In the genomic region with DNA sequence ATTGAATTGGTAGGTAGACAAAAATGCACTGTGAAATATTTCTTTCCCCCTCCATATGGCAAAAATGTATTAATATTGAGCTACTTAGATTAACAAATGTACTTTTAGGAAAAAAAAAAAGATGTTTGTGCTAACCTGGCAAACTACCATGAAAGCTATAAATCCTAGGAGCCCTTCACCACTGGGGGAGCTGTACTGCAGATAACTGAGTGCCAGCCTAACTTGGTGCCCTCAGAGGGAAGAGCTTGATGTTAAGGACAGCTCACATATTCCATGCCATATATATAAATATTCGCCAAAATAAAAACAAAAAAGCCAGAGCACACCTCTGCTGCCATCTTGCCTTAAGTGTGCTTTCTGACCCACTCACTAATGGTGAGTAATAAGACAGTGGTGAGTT, we compare ENCODE assay signal across 12 mouse cellular contexts. TPM values are rescaled to one million over a fixed set of nuclear protein-coding genes. Genes with fewer than 3 reads are reported as not detected.
DNase-seq lines count a peak whose midpoint lies in the region; ATAC-seq and TF ChIP-seq lines count a peak whose summit lies in the region.
"Had no signal": no experiment of that assay in that cellular context is flagged by ENCODE, and none has a peak within 500 bp of the region (broad histone marks: within the 10 kb centered on the region; RNA-seq: fewer than 3 reads in every experiment).

No protein-coding gene starts in this region.

- no peaks in the 10 kb centered on the region for H3K9me3 ChIP-seq in lung, embryonic 14.5 days (ENCODE audit: low read depth, low read length)
- H3K9me3 ChIP-seq: heart, embryonic 13.5 days; intestine, embryonic 15.5 days; limb, embryonic 12.5 days had no signal

- in situ Hi-C loops in Patski (cut with MboI; ENCODE audit: low pct_unique_long_range_greater_than_20kb) = no loop called here

- no peak overlapping the region for H3K9ac ChIP-seq in heart, adult 2 months (ENCODE audit: low read depth, low read length)
- no peak overlapping the region for H3K9ac ChIP-seq in lung, embryonic 14.5 days
- H3K9ac ChIP-seq: heart, embryonic 13.5 days; intestine, embryonic 15.5 days; limb, embryonic 12.5 days had no signal

- CTCF ChIA-PET in Patski (lab: Charles Lee) = interaction anchor here (0.8 to 4.0 kb wide), 14 partner anchors 9 to 228 kb away, joined by 3 to 23 read pairs (median 6); no protein-coding TSS in a partner anchor

- no peak for TF ChIP-seq EP300 in heart, adult 2 months (IDR thresholded peaks at IDR 0.05; ENCODE audit: insufficient read depth, low read depth, low read length)

- no peak overlapping the region for H3K4me3 ChIP-seq in heart, adult 2 months
- no peak overlapping the region for H3K4me3 ChIP-seq in lung, embryonic 14.5 days (ENCODE audit: low read depth, low read length)
- H3K4me3 ChIP-seq: heart, embryonic 13.5 days; intestine, embryonic 15.5 days; limb, embryonic 12.5 days had no signal

- TF ChIP-seq CTCF in heart, adult 2 months (IDR thresholded peaks at IDR 0.05) = peak; percentile 48
- peak; percentile 39 for TF ChIP-seq CTCF in lung, embryonic 14.5 days (IDR thresholded peaks at IDR 0.05; ENCODE audit: low read depth)
- TF ChIP-seq CTCF in Patski (IDR thresholded peaks at IDR 0.05) = peak; percentile 66

- peaks cover 2% of the 10 kb centered on the region; the same call in 1 of the 2 replicates for H3K36me3 ChIP-seq in heart, adult 2 months (ENCODE audit: control insufficient read depth, insufficient read depth, low read length)
- H3K36me3 ChIP-seq in lung, embryonic 14.5 days (ENCODE audit: insufficient read depth) = no peaks in the 10 kb centered on the region
- H3K36me3 ChIP-seq: heart, embryonic 13.5 days; intestine, embryonic 15.5 days; limb, embryonic 12.5 days had no signal

- 43% methylated on average over 1 of the region's 1 CpGs for WGBS in heart, adult 2 months
- WGBS in lung, embryonic 14.5 days = 54% methylated on average over 1 of the region's 1 CpGs

- H3K4me2 ChIP-seq in lung, embryonic 14.5 days = no peak overlapping the region
- H3K4me2 ChIP-seq: heart, embryonic 13.5 days; intestine, embryonic 15.5 days; limb, embryonic 12.5 days had no signal

- POLR2A ChIA-PET in Patski (lab: Charles Lee) = interaction anchor here (0.6 kb wide), 1 partner anchor 22 kb away, joined by 3 read pairs; no protein-coding TSS in a partner anchor

- H3K4me1 ChIP-seq in heart, adult 2 months (ENCODE audit: control insufficient read depth, insufficient read depth, low read length) = peaks cover 2% of the 10 kb centered on the region; the same call in 1 of the 2 replicates
- 0 out of 2 replicates have a peak, but pooled peaks cover 3% of the 10 kb centered on the region for H3K4me1 ChIP-seq in lung, embryonic 14.5 days (ENCODE audit: insufficient read depth)

- no peak for DNase-seq in heart, adult 2 months
- no peak for DNase-seq in heart, adult 8-10 months (ENCODE audit: low spot score)
- DNase-seq in lung, embryonic 14.5 days = peak; percentile 7
- no peak for DNase-seq in lung, postnatal 4 days
- DNase-seq in Patski (ENCODE audit: low read depth, low spot score) = no peak
- peak; percentile 3 for DNase-seq in induced T-regulatory cell, adult 2 months (ENCODE audit: low read depth)
- no peak for DNase-seq in embryo, embryonic 10.5 days (ENCODE audit: low spot score)
- no peak for DNase-seq in urinary bladder, postnatal 14 days (ENCODE audit: low spot score)
- DNase-seq: adrenal gland, adult 2 months had no signal

- peaks cover 4% of the 10 kb centered on the region; the same call in 1 of the 2 replicates for H3K27me3 ChIP-seq in heart, adult 2 months (ENCODE audit: control insufficient read depth, insufficient read depth, low read length)
- H3K27me3 ChIP-seq in lung, embryonic 14.5 days (ENCODE audit: insufficient read depth, low read length) = no peaks in the 10 kb centered on the region; the same call in 1 of the 2 replicates
- H3K27me3 ChIP-seq in Patski = no peaks in the 10 kb centered on the region

- intact Hi-C loops in heart, adult 2 months (cut with DNase I) = no loop called here

- no peak for ATAC-seq in lung, embryonic 14.5 days (ENCODE audit: insufficient read depth)
- no peak for ATAC-seq in Patski
- ATAC-seq: intestine, embryonic 15.5 days had no signal

- H3K79me2 ChIP-seq in heart, adult 2 months (replicated peaks; ENCODE audit: control insufficient read depth, insufficient read depth, low read length) = no peaks in the 10 kb centered on the region

- TF ChIP-seq POLR2A in heart, adult 2 months (IDR thresholded peaks at IDR 0.05; ENCODE audit: insufficient read depth, low read depth, low read length) = no peak

- H3K27ac ChIP-seq in heart, adult 2 months = no peak overlapping the region
- H3K27ac ChIP-seq in lung, embryonic 14.5 days (ENCODE audit: low read depth) = no peak overlapping the region
- H3K27ac ChIP-seq: heart, embryonic 13.5 days; intestine, embryonic 15.5 days; limb, embryonic 12.5 days had no signal

RNA-seq across cellular contexts. Expression of gene Adam22, which starts 5.6 kb away (rescaled TPM):
- 1 to 10 TPM; 3.6 to 4.7 TPM for total RNA-seq in heart, adult 2 months (2021)
- polyA plus RNA-seq in heart, adult 2 months (2012; rRNA removed) = 1.7 and 3.3 TPM in 2 replicates
- total RNA-seq in heart, adult 8-10 months (2022) = 1 to 10 TPM; 4.5 to 6.1 (median 5.3) TPM
- polyA plus RNA-seq in lung, embryonic 14.5 days (2014; fragmentation: Nextera tagmentation; extraction: Ambion mirVana) = 3.6 TPM in 2 replicates
- 6.4 TPM for polyA plus RNA-seq in Patski (2021)

Comparison
In these comparisons a context has a peak if more than half of its experiments do, and no peak if none do; other contexts are left out.
1. DNase-seq: peak in lung, embryonic 14.5 days (single experiment) and induced T-regulatory cell, adult 2 months (single experiment); none in heart, adult 2 months (0 of 2), heart, adult 8-10 months (single experiment), lung, postnatal 4 days (0 of 2), Patski (single experiment), embryo, embryonic 10.5 days (single experiment) and urinary bladder, postnatal 14 days (single experiment).
2. Peak in every context shown above with its lines, with median percentiles within 50 percentile points of each other: CTCF ChIP-seq.